Comparison of ENCODE assay signal across 8 mouse cellular contexts in the genomic region with DNA sequence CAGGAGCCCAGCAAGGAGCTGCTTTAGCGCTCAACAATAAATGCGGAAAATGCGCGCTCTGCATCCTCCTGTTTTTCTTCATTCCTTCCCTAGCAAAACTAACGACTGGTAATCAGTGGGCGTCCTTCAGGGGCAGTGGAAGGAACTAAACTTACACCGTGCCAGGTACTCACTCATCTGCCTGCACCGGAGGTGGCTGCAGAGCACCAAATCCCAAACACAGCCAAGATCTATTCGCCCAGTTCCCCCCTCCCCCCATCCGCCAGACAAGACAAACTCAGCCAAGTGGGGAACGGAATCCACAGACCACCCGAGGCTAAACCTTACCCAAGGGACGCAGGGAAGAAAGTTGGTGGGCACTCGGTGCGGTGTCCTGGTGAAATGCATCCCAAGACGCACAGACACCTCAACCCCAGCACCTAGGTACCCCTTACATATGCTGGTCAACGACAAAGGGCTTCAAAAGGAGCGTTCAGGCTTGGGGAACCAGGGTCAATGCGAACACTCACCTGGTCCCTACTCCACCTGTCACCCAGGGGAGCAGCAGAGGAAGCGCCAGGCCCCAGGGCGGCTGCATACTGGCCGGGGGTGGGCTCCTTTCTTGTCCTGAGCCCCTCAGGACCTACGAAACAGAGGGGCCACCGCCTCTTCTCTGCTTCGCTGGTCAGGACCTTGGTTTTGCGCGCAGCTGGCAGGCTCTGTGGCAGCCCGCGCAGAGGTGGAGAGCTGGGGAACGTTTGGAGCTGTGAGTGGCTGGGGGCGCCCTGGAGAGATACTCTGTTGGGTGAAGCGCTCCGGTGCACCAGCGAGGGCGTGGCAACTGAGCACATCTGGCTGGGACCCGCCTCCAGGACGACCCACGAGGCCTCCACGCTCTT. TPM values are rescaled to one million over a fixed set of nuclear protein-coding genes. Genes with fewer than 3 reads are reported as not detected.
DNase-seq lines count a peak whose midpoint lies in the region; ATAC-seq and TF ChIP-seq lines count a peak whose summit lies in the region.

Egfl6 (minus strand) TSS at position 774 of the 878 bp plus-strand sequence.

- no peak within 1 kb of the TSS for H3K27ac ChIP-seq in forebrain, embryonic 15.5 days (replicated peaks)
- no peak within 1 kb of the TSS for H3K27ac ChIP-seq in kidney, postnatal 0 days

- no peak for TF ChIP-seq CTCF in kidney, postnatal 0 days (IDR thresholded peaks at IDR 0.05; ENCODE audit: low read depth)

- peaks cover 4% of the 10 kb centered on the region; the same call in 1 of the 2 replicates for H3K27me3 ChIP-seq in forebrain, embryonic 15.5 days
- H3K27me3 ChIP-seq in kidney, postnatal 0 days (ENCODE audit: insufficient read depth, low read length), result 0 out of 2 replicates have a peak, but pooled peaks cover 5% of the 10 kb centered on the region

- peak; percentile 46; the same call in 1 of the 2 replicates for ATAC-seq in forebrain, embryonic 15.5 days (replicated peaks)
- ATAC-seq in kidney, postnatal 0 days (replicated peaks; ENCODE audit: low FRiP score, low read depth), result peak; percentile 82; the same call in 1 of the 2 replicates
- ATAC-seq in granulocyte monocyte progenitor cell, adult 5-6 weeks (replicated peaks; ENCODE audit: poor library complexity, severe bottlenecking), result no peak

- H3K4me1 ChIP-seq in forebrain, embryonic 15.5 days, result no peaks in the 10 kb centered on the region
- no peaks in the 10 kb centered on the region for H3K4me1 ChIP-seq in kidney, postnatal 0 days (replicated peaks; ENCODE audit: insufficient read depth, low read length)

- peak within 1 kb of the TSS; percentile 75 for H3K4me2 ChIP-seq in forebrain, embryonic 15.5 days (replicated peaks)
- H3K4me2 ChIP-seq in kidney, postnatal 0 days (ENCODE audit: low read length), result peak within 1 kb of the TSS; percentile 62

- DNase-seq in gastrocnemius, postnatal 10 days, result peak; percentile 6
- no peak for DNase-seq in gastrocnemius, adult 8-10 months (ENCODE audit: low spot score in 2 of 2)
- peak; percentile 60 for DNase-seq in adrenal gland, adult 2 months
- DNase-seq in kidney, postnatal 0 days (ENCODE audit: low spot score), result peak; percentile 11
- DNase-seq in lung, postnatal 25 days (ENCODE audit: low spot score), result peak; percentile 2
- peak; percentile 11 for DNase-seq in right cerebral cortex, postnatal 4 days

- 22% methylated on average over 32 of the region's 39 CpGs for whole genome bisulfite sequencing in forebrain, embryonic 15.5 days
- WGBS in kidney, postnatal 0 days, result 27% methylated on average over 35 of the region's 39 CpGs

- no peaks in the 10 kb centered on the region for H3K36me3 ChIP-seq in forebrain, embryonic 15.5 days
- no peaks in the 10 kb centered on the region for H3K36me3 ChIP-seq in kidney, postnatal 0 days (ENCODE audit: insufficient read depth, low read length)

- H3K9me3 ChIP-seq in forebrain, embryonic 15.5 days, result no peaks in the 10 kb centered on the region
- no peaks in the 10 kb centered on the region for H3K9me3 ChIP-seq in kidney, postnatal 0 days (replicated peaks; ENCODE audit: low read length)

- peak within 1 kb of the TSS; percentile 42 for H3K4me3 ChIP-seq in forebrain, embryonic 15.5 days
- peak within 1 kb of the TSS; percentile 31 for H3K4me3 ChIP-seq in kidney, postnatal 0 days (replicated peaks; ENCODE audit: low read depth, low read length)

- H3K9ac ChIP-seq in forebrain, embryonic 15.5 days (replicated peaks), result peak within 1 kb of the TSS; percentile 46
- H3K9ac ChIP-seq in kidney, postnatal 0 days (ENCODE audit: low read depth, low read length), result no peak within 1 kb of the TSS

RNA-seq across cellular contexts. Expression of gene Egfl6, which starts in this region (rescaled TPM):
- total RNA-seq in gastrocnemius, postnatal 10 days (2021), result 10 to 100 TPM; 11.0 to 13.4 TPM
- under 1 TPM in 3 of 4 experiments, not detected in 1; 0.16 to 0.52 (median 0.34) TPM for total RNA-seq in gastrocnemius, adult 8-10 months (2022)
- total RNA-seq in adrenal gland, adult 2 months (2021), result 10 to 100 TPM; 20.4 to 26.0 TPM
- polyA plus RNA-seq in adrenal gland, adult 2 months (2012; rRNA removed), result 2.1 and 4.0 TPM in 2 replicates
- 1.9 TPM in 2 replicates for polyA plus RNA-seq in forebrain, embryonic 15.5 days (2015; fragmentation: Nextera tagmentation; extraction: Ambion mirVana)
- polyA plus RNA-seq in kidney, postnatal 0 days (2015; fragmentation: Nextera tagmentation; extraction: Ambion mirVana), result 14.1 and 16.1 TPM in 2 replicates
- total RNA-seq in granulocyte monocyte progenitor cell, adult 5-6 weeks (2014; fragmentation: Nextera tagmentation), result 0.73 TPM in 1 of 2 replicates, not detected in the other
- total RNA-seq in granulocyte monocyte progenitor cell, adult 5-6 weeks (2017), result not detected in 2 replicates

Comparison
In these comparisons a context has a peak if more than half of its experiments do, and no peak if none do; other contexts are left out.
1. RNA of gene Egfl6 (total RNA-seq): 20.4 to 26.0 TPM in adrenal gland, adult 2 months and 11.0 to 13.4 TPM in gastrocnemius, postnatal 10 days; 0.73 TPM in granulocyte monocyte progenitor cell, adult 5-6 weeks and 0.16 to 0.52 TPM in gastrocnemius, adult 8-10 months; every median in the first group is over 4 times any median in the second.
2. DNase-seq: peak in gastrocnemius, postnatal 10 days (single experiment), adrenal gland, adult 2 months (single experiment), kidney, postnatal 0 days (single experiment), lung, postnatal 25 days (single experiment) and right cerebral cortex, postnatal 4 days (single experiment); none in gastrocnemius, adult 8-10 months (0 of 2).